Mouse (Mus musculus) hindbrain, postnatal 0 days (tissue): ENCODE measurements at regions not wholly inside any gene's neighbourhood (a gene's known extent, or its start where the extent isn't known, plus 50 kb on each side); places are given as distances from the start of the nearest gene placed in this dataset.

Source experiments
- ATAC-seq: fragments of 200-750 bp; cut with Nextera tagmentation; 2 replicates; pipeline ENCODE4 v1.8.0; 2017; ENCODE audit warnings: mild to moderate bottlenecking, moderate TSS enrichment, moderate library complexity
- DNase-seq: peaks from one replicate; pipeline ENCODE4 v3.0.0-alpha.2; 2015; ENCODE audit warnings: low spot score
- H3K27ac ChIP-seq: fragments of 300-500 bp; sonication (generic); 2 replicates; pipeline ENCODE4 v1.5.1; 2014; ENCODE audit warnings: mild to moderate bottlenecking
- H3K27me3 ChIP-seq: fragments of 300-500 bp; sonication (generic); 2 replicates; pipeline ENCODE4 v1.6.1; 2014; ENCODE audit warnings: low read length, mixed read lengths; ENCODE audit not compliant: insufficient read depth
- H3K36me3 ChIP-seq: fragments of 300-500 bp; sonication (generic); 2 replicates; pipeline ENCODE4 v1.6.1; 2014; ENCODE audit warnings: low read length, mixed read lengths; ENCODE audit not compliant: insufficient read depth
- H3K4me1 ChIP-seq: fragments of 300-500 bp; sonication (generic); 2 replicates; pipeline ENCODE4 v1.6.1; 2014; ENCODE audit warnings: antibody characterized with exemption, low read length, mixed read lengths; ENCODE audit not compliant: insufficient read depth
- H3K4me2 ChIP-seq: fragments of 300-500 bp; sonication (generic); 2 replicates; pipeline ENCODE4 v1.6.1; 2014; ENCODE audit warnings: low read depth, mild to moderate bottlenecking, low read length, moderate library complexity, mixed read lengths
- H3K4me3 ChIP-seq: fragments of 300-500 bp; sonication (generic); 2 replicates; pipeline ENCODE4 v1.5.1; 2014; ENCODE audit warnings: low read length
- H3K9ac ChIP-seq: fragments of 300-500 bp; sonication (generic); replicated peaks from 2 replicates; pipeline ENCODE4 v1.6.1; 2014; ENCODE audit warnings: mild to moderate bottlenecking, low read length, moderate library complexity, mixed read lengths
- H3K9me3 ChIP-seq: fragments of 300-500 bp; sonication (generic); 2 replicates; pipeline ENCODE4 v1.6.1; 2016; ENCODE audit warnings: low read length, mixed read lengths
- CTCF ChIP-seq: IDR thresholded peaks from 2 replicates; pipeline ENCODE4 v1.5.1; 2016; ENCODE audit warnings: antibody characterized with exemption, control low read depth, low read depth
- WGBS: fragments of 180-500 bp; shearing (Covaris S2); extraction: QIAGEN DNeasy Blood & Tissue Kit; methylation state at CpG from one replicate; pipeline ENCODE4 v1.1.7; 2014; 5-methylcytosine and 5-hydroxymethylcytosine counted together

GRCm38 (mm10) chr10:97383881-97384280 is 95.5 kb upstream of the Dcn start:
- no peak for TF ChIP-seq CTCF
- Histone ChIP-seq H3K4me2 (no peak overlapping the region), H3K27me3 (no peaks in the 10 kb centered on the region), H3K27ac (no peak overlapping the region), H3K4me3 (no peak overlapping the region), H3K36me3 (no peaks in the 10 kb centered on the region), H3K9me3 (no peaks in the 10 kb centered on the region), H3K9ac (no peak overlapping the region), H3K4me1 (no peaks in the 10 kb centered on the region)
- DNase-seq (no peak), ATAC-seq (no peak)
- WGBS = 94% methylated on average over 1 of the region's 1 CpGs

DNA sequence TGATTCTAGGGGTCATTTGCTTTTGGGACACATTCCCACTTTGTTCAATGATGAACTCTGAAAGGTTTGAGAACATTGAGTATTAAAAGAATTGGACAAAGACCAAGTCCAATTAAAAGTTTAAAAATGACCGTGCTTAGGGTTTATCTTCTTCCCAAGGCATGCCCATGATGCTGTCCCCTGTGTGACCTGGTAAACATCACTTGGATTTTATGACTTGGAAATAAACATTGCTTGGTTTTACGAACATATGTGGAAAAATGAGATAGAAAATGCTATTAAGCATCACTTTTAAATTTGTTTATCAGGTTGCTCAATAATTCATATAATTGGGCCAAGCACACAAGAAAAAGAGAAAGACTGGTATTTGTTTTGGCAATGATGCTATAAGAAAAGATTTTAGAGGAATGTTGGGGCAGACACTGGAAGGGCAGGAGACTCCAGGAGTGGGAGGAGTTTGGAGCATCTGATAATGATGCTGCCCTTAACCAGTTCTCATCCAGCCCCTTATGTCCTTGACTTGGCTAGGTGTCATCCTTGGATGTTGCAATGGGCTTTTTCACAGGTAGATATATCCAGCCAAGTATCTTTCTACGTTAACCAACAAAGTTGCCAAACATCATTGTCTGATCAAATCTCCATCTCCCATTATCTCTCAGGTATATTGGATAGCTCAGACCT is 92.1 kb upstream of the Dcn start:
- Histone ChIP-seq H3K4me3 (no peak overlapping the region), H3K27ac (no peak overlapping the region), H3K4me1 (no peaks in the 10 kb centered on the region), H3K9me3 (no peaks in the 10 kb centered on the region), H3K9ac (no peak overlapping the region), H3K4me2 (no peak overlapping the region), H3K27me3 (no peaks in the 10 kb centered on the region), H3K36me3 (no peaks in the 10 kb centered on the region)
- ATAC-seq (no peak), DNase-seq (no peak)
- TF ChIP-seq CTCF = no peak
- WGBS = 84% methylated on average over 3 of the region's 3 CpGs

DNA sequence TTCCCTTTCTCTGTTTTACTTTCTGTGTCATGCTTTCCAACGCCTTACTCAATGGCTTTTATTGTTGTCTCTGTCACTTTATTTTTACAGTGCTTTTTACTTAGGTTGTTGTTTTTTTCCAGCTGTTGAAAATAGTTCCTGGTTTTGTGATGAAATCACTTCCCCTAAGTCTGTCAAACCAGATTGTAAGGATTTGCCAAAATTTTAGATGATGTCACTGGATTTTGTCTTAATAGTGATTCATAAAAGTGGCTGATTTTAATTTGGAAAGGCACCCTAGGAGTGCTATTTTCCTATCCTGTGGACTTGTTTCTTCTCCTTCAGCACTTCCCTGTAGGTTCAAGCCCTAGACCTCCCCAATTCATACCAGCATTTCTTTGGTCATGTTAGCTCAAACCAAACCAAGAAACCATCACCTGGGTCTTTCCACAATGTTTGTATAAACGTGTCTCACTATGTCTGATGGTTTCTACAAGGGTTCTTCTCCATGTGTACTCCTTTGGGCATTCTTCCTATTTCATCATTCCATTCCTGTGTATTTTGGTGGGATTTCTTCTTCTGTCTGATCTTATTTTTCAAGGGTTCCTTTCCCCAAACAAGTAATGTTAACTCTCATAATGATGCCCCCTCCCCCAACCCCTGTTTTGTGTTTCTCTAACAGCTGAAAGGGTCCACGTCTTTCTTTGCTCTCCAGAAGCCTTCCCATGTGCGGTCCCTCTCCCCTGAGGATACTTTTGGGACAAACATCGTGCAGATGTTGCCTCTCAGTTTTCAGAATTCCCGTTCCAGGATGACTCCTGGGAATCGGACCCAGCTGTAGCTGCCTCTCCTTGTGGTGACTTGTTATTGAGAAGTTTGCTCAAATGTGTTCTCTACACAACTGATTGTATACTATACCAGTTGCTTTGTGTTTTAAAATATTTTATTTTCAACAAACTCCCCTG is 89.5 kb upstream of the Dcn start:
- Histone ChIP-seq H3K27ac (no peak overlapping the region), H3K4me2 (no peak overlapping the region), H3K9me3 (no peaks in the 10 kb centered on the region), H3K4me3 (no peak overlapping the region), H3K9ac (no peak overlapping the region), H3K27me3 (no peaks in the 10 kb centered on the region), H3K4me1 (no peaks in the 10 kb centered on the region), H3K36me3 (no peaks in the 10 kb centered on the region)
- 74% methylated on average over 7 of the region's 7 CpGs for WGBS
- DNase-seq = no peak
- ATAC-seq = no peak
- TF ChIP-seq CTCF = no peak

- 64% methylated on average over 9 of the region's 9 CpGs for WGBS
These were observed 82.2 kb upstream of the Dcn start for GRCm38 (mm10) chr10:97397062-97397771.

DNA sequence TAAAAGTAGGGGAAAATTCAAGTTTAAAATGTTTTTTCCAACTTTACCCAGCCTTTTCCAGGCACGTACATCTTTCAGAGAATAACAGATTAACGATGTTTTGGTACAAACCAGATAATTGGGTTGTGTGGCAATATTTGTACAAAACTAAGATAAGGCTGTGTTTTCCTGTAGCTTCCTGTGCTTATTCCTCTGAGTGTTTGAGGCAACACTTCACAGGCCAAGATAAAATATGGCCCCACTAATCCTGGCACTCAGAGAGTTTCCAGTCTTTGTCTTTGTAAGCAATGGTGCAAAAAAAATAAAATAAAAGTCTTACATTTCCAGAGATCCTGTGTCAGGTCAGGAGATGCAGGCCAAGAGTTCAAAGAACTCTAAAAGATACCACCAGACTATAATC is 81.5 kb upstream of the Dcn start:
- Histone ChIP-seq H3K9me3 (no peaks in the 10 kb centered on the region), H3K4me3 (no peak overlapping the region), H3K4me2 (no peak overlapping the region), H3K4me1 (no peaks in the 10 kb centered on the region), H3K36me3 (no peaks in the 10 kb centered on the region), H3K9ac (no peak overlapping the region), H3K27me3 (no peaks in the 10 kb centered on the region), H3K27ac (no peak overlapping the region)
- ATAC-seq (no peak), DNase-seq (no peak)
- no peak for TF ChIP-seq CTCF
- 93% methylated on average over 2 of the region's 2 CpGs for WGBS

More at GRCm38 (mm10) chr10:97397062-97397771, 82.2 kb upstream of the Dcn start:
- Histone ChIP-seq H3K4me3 (no peak overlapping the region), H3K9ac (no peak overlapping the region), H3K27ac (no peak overlapping the region), H3K36me3 (no peaks in the 10 kb centered on the region), H3K27me3 (no peaks in the 10 kb centered on the region), H3K4me1 (no peaks in the 10 kb centered on the region), H3K9me3 (no peaks in the 10 kb centered on the region), H3K4me2 (no peak overlapping the region)
- ATAC-seq (no peak), DNase-seq (no peak)
- TF ChIP-seq CTCF = no peak

DNA sequence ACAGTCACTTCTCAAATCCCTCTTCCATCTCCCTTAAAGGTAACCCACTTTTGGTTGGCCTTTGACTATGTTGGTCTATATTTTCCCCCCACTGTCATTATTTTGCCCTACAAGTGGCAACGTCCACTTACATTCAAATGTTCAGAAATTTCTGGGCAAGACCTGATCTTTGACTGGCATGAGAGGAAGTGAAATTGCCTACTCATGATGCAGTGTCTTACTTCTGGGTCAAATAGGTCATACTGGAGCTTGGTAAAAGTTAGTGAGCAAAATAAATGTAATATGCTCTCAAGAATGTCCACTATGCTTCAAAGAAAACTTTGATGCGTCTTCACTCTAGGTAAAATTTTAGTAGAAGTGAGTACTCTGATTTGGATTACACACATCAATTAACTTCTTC is 76.9 kb upstream of the Dcn start:
- WGBS = 90% methylated on average over 2 of the region's 2 CpGs
- no peak for TF ChIP-seq CTCF
- no peak for DNase-seq

More for the DNA sequence above, 76.9 kb upstream of the Dcn start:
- Histone ChIP-seq H3K4me1 (no peaks in the 10 kb centered on the region), H3K27me3 (no peaks in the 10 kb centered on the region), H3K9me3 (no peaks in the 10 kb centered on the region), H3K36me3 (no peaks in the 10 kb centered on the region), H3K4me3 (no peak overlapping the region), H3K27ac (no peak overlapping the region), H3K9ac (no peak overlapping the region), H3K4me2 (no peak overlapping the region)
- ATAC-seq = no peak
